Mouse (Mus musculus) embryonic facial prominence, embryonic 15.5 days (tissue): Measurements from ENCODE around the gene Tada3. TPM values are rescaled to one million over a fixed set of nuclear protein-coding genes. Genes with fewer than 3 reads are reported as not detected.

ENCODE experiments used
- ATAC-seq: fragments of 200-750 bp; cut with Nextera tagmentation; 2 replicates; pipeline ENCODE4 v1.8.0; 2017; ENCODE audit warnings: low read depth, moderate TSS enrichment; ENCODE audit not compliant: insufficient number of reproducible peaks, low FRiP score, low TSS enrichment
- H3K27ac ChIP-seq: fragments of 300-500 bp; sonication (generic); replicated peaks from 2 replicates; pipeline ENCODE4 v1.5.1; 2015; ENCODE audit warnings: mild to moderate bottlenecking, inconsistent platforms
- H3K27me3 ChIP-seq: fragments of 300-500 bp; sonication (generic); 2 replicates; pipeline ENCODE4 v1.6.1; 2015; ENCODE audit warnings: inconsistent platforms
- H3K36me3 ChIP-seq: fragments of 300-500 bp; sonication (generic); 2 replicates; pipeline ENCODE4 v1.6.1; 2015; ENCODE audit warnings: mild to moderate bottlenecking, inconsistent platforms
- H3K4me1 ChIP-seq: fragments of 300-500 bp; sonication (generic); 2 replicates; pipeline ENCODE4 v1.6.1; 2015; ENCODE audit warnings: inconsistent platforms
- H3K4me2 ChIP-seq: fragments of 300-500 bp; sonication (generic); replicated peaks from 2 replicates; pipeline ENCODE4 v1.6.1; 2015; ENCODE audit warnings: mild to moderate bottlenecking, inconsistent platforms
- H3K4me3 ChIP-seq: fragments of 300-500 bp; sonication (generic); replicated peaks from 2 replicates; pipeline ENCODE4 v1.5.1; 2015; ENCODE audit warnings: mild to moderate bottlenecking, inconsistent platforms
- H3K9ac ChIP-seq: fragments of 300-500 bp; sonication (generic); 2 replicates; pipeline ENCODE4 v1.6.1; 2015; ENCODE audit warnings: inconsistent platforms
- H3K9me3 ChIP-seq: fragments of 300-500 bp; sonication (generic); replicated peaks from 2 replicates; pipeline ENCODE4 v1.6.1; 2016; ENCODE audit warnings: inconsistent platforms
- WGBS: fragments of 180-500 bp; shearing (Covaris S2); methylation state at CpG from one replicate; pipeline ENCODE4 v1.1.7; 2015; 5-methylcytosine and 5-hydroxymethylcytosine counted together
- polyA plus RNA-seq: library from polyadenylated mRNA; unstranded; fragments of >200 nt; fragmentation: Nextera tagmentation; extraction: Ambion mirVana; gene quantifications from 2 replicates; pipeline ENCODE4 v1.2.1, GENCODE M21; 2015

Tada3 gene
- polyA plus RNA-seq, 1 experiment from 2014 or later, result 54.2 TPM

GRCm38 (mm10) chr6:113385160-113385714, 7.6 kb upstream of the Tada3 start:
- 83% methylated on average over 11 of the region's 11 CpGs for WGBS
- no peak for ATAC-seq
- H3K9ac ChIP-seq, result no peak overlapping the region
- no peaks in the 10 kb centered on the region for H3K27me3 ChIP-seq
- H3K9me3 ChIP-seq, result no peaks in the 10 kb centered on the region
- no peak overlapping the region for H3K4me2 ChIP-seq
- no peaks in the 10 kb centered on the region for H3K4me1 ChIP-seq
- no peak overlapping the region for H3K27ac ChIP-seq
- no peak overlapping the region for H3K4me3 ChIP-seq
- H3K36me3 ChIP-seq, result peaks cover 95% of the 10 kb centered on the region

DNA sequence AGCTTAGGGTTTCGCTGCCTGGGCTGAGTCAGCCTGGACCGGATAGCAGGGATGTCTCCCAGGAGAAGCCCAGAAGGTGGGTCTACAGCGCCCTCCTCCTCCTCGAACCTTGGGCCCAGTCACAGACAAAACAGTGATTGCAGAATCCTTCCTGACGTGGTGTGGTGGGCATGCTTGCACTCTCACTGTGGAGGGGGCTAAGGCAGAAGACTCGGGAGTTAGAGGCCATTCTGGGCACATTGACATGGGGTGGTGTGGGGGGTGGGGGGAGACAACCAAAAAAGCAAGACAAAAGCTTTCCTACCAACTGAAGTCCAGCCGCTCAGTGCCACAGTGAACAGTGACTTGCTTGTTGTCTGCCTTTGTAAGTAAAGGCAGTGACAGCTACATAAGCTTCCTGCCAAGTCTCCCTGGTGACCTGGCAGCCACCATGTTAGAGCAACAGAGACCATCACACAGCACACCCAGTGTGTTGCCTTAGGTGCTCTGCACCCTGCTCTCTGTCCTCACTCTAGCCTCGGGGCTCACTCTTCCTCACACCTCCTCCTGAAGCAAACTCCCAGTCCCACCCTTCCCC, 6.8 kb upstream of the Tada3 start:
- Histone ChIP-seq H3K27ac (no peak overlapping the region), H3K9me3 (no peaks in the 10 kb centered on the region), H3K27me3 (no peaks in the 10 kb centered on the region), H3K4me3 (no peak overlapping the region), H3K9ac (no peak overlapping the region), H3K36me3 (peaks cover 88% of the 10 kb centered on the region), H3K4me2 (no peak overlapping the region), H3K4me1 (peaks cover 5% of the 10 kb centered on the region)
- no peak for ATAC-seq
- 90% methylated on average over 8 of the region's 8 CpGs for WGBS

GRCm38 (mm10) chr6:113380480-113380879, 2.8 kb upstream of the Tada3 start:
- Histone ChIP-seq H3K4me3 (no peak overlapping the region), H3K36me3 (peaks cover 54% of the 10 kb centered on the region), H3K9ac (no peak overlapping the region), H3K4me2 (no peak overlapping the region), H3K27ac (no peak overlapping the region), H3K27me3 (no peaks in the 10 kb centered on the region), H3K9me3 (no peaks in the 10 kb centered on the region), H3K4me1 (peaks cover 23% of the 10 kb centered on the region)
- WGBS, result 92% methylated on average over 11 of the region's 11 CpGs
- ATAC-seq, result no peak

DNA sequence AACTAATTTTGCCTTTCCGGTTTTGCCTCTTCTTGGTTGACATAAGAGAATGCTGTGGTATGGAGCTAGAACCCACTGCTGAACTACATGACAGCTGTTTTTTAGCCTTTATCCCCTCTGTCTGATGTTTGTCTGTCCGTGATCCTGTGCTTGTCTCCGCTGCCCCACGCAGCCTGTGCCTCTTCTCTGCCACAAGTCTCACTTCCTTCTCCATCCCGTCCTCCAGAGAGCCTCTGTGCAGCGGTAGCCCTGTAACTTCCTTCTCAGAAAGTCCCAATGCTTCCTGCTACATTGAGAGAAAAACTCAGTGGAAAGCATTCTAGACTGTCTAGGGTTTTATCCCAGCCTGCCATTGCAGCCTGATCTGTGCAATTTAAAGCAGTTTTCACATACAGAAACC, 1.6 kb upstream of the Tada3 start:
- ATAC-seq, result no peak
- H3K9ac ChIP-seq, result no peak overlapping the region

GRCm38 (mm10) chr6:113377172-113377495, 549 bp downstream of the Tada3 start:
- peak overlapping the region; percentile 77 for H3K9ac ChIP-seq
- no peaks in the 10 kb centered on the region for H3K27me3 ChIP-seq
- H3K36me3 ChIP-seq, result peaks cover 54% of the 10 kb centered on the region
- peak overlapping the region; percentile 93 for H3K27ac ChIP-seq
- H3K4me3 ChIP-seq, result peak overlapping the region; percentile 76
- H3K4me1 ChIP-seq, result peaks cover 23% of the 10 kb centered on the region
- peak overlapping the region; percentile 78 for H3K4me2 ChIP-seq
- no peak for ATAC-seq
- H3K9me3 ChIP-seq, result no peaks in the 10 kb centered on the region
- WGBS, result 11% methylated on average over 7 of the region's 7 CpGs

More for the DNA sequence above, 1.6 kb upstream of the Tada3 start:
- Histone ChIP-seq H3K36me3 (peaks cover 53% of the 10 kb centered on the region), H3K4me2 (peak overlapping the region; percentile 78), H3K4me3 (peak overlapping the region; percentile 76), H3K27me3 (no peaks in the 10 kb centered on the region), H3K4me1 (peaks cover 23% of the 10 kb centered on the region), H3K27ac (no peak overlapping the region), H3K9me3 (no peaks in the 10 kb centered on the region)
- WGBS, result 73% methylated on average over 6 of the region's 6 CpGs

- Histone ChIP-seq H3K4me2 (no peak overlapping the region), H3K27me3 (no peaks in the 10 kb centered on the region), H3K4me1 (peaks cover 9% of the 10 kb centered on the region; the same call in 1 of the 2 replicates), H3K27ac (no peak overlapping the region), H3K36me3 (peaks cover 68% of the 10 kb centered on the region), H3K9ac (no peak overlapping the region), H3K9me3 (no peaks in the 10 kb centered on the region), H3K4me3 (no peak overlapping the region)
- no peak for ATAC-seq
- WGBS, result 88% methylated on average over 4 of the region's 4 CpGs
Measured at GRCm38 (mm10) chr6:113373491-113373890, 4.2 kb downstream of the Tada3 start.

DNA sequence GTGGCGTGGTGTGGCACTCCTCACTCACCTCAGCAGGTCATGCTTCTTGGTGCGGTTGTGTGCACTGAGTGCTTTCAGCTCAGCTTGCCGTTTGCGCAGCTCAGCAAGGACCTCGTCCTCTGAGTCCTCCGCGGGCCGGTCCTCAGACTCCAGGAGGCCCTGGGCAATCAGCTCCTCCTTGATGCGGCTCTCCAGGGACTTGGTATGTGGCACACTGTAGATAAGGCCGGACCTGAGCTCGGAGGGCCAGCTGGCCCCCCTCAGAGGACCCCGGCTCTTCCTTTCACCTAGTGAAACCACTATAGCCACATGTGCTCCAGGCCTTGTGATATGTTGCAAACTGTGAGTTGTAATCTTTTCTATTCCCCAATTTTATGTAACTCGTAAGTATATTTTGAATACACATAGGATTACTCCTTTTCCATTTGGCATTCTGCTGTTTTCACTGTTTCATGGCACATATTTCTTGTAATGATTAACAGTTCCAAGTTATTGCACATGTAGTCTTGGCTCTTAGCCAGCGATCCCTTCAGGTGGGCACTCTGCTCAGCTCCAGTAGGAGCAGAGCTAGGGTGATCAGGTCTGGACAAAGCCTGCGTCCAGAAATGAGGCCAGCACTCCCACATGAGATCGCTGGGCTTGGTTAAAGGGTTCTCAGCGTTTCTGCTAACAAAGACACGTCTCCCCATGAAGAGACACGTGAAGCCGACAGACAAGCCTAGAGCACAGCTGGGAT, 7.3 kb downstream of the Tada3 start:
- WGBS, result 92% methylated on average over 20 of the region's 20 CpGs
- no peaks in the 10 kb centered on the region for H3K9me3 ChIP-seq
- no peaks in the 10 kb centered on the region for H3K4me1 ChIP-seq
- peaks cover 83% of the 10 kb centered on the region for H3K36me3 ChIP-seq
- H3K9ac ChIP-seq, result no peak overlapping the region
- no peak for ATAC-seq
- H3K4me3 ChIP-seq, result no peak overlapping the region
- no peak overlapping the region for H3K27ac ChIP-seq
- H3K27me3 ChIP-seq, result no peaks in the 10 kb centered on the region
- H3K4me2 ChIP-seq, result no peak overlapping the region

- WGBS, result 77% methylated on average over 5 of the region's 5 CpGs
- no peaks in the 10 kb centered on the region for H3K4me1 ChIP-seq
- H3K9ac ChIP-seq, result no peak overlapping the region; the same call in 1 of the 2 replicates
- H3K4me3 ChIP-seq, result no peak overlapping the region
- H3K9me3 ChIP-seq, result no peaks in the 10 kb centered on the region
- H3K4me2 ChIP-seq, result no peak overlapping the region
- H3K36me3 ChIP-seq, result peaks cover 67% of the 10 kb centered on the region
- no peak for ATAC-seq
- H3K27ac ChIP-seq, result no peak overlapping the region
- H3K27me3 ChIP-seq, result no peaks in the 10 kb centered on the region
Measured at GRCm38 (mm10) chr6:113368577-113368976, 9.1 kb downstream of the Tada3 start.

- Histone ChIP-seq H3K27me3 (no peaks in the 10 kb centered on the region), H3K27ac (no peak overlapping the region), H3K4me1 (no peaks in the 10 kb centered on the region), H3K36me3 (peaks cover 62% of the 10 kb centered on the region), H3K4me3 (no peak overlapping the region), H3K9me3 (no peaks in the 10 kb centered on the region), H3K4me2 (no peak overlapping the region), H3K9ac (no peak overlapping the region)
- 79% methylated on average over 7 of the region's 7 CpGs for WGBS
- no peak for ATAC-seq
Measured at GRCm38 (mm10) chr6:113368124-113368523, 9.6 kb downstream of the Tada3 start.

DNA sequence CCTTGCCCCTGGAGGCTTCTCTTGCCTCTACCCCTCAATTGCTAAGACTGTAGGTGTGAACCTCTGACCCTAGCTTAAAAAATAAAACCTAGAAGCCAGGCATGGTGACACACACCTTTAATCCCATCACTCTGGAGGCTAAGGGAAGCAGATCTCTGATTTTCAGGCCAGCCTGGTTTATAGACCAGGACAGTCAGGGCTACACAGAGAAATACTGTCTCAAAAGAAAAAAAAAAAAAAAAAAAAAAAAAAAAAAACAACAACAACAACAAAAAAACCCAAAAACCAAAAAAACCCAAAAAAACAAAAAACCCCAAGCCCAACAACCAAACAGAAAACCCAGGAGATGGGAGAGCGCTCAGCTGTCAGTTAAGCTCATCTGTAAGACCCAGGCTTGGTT, 10.1 kb downstream of the Tada3 start:
- H3K9me3 ChIP-seq, result no peaks in the 10 kb centered on the region
- no peaks in the 10 kb centered on the region for H3K4me1 ChIP-seq
- ATAC-seq, result no peak
- 96% methylated on average over 1 of the region's 1 CpGs for WGBS
- no peak overlapping the region for H3K4me2 ChIP-seq
- peaks cover 58% of the 10 kb centered on the region for H3K36me3 ChIP-seq
- H3K27me3 ChIP-seq, result no peaks in the 10 kb centered on the region
- no peak overlapping the region for H3K9ac ChIP-seq
- no peak overlapping the region for H3K4me3 ChIP-seq
- no peak overlapping the region for H3K27ac ChIP-seq

- Histone ChIP-seq H3K36me3 (peaks cover 51% of the 10 kb centered on the region), H3K4me2 (no peak overlapping the region), H3K4me1 (no peaks in the 10 kb centered on the region), H3K27me3 (no peaks in the 10 kb centered on the region), H3K27ac (no peak overlapping the region), H3K4me3 (no peak overlapping the region), H3K9ac (no peak overlapping the region), H3K9me3 (no peaks in the 10 kb centered on the region)
- 87% methylated on average over 6 of the region's 6 CpGs for WGBS
- no peak for ATAC-seq
Measured at GRCm38 (mm10) chr6:113366639-113367038, 11.0 kb downstream of the Tada3 start.
